Mouse (Mus musculus): ENCODE measurements at regions not wholly inside any gene's neighbourhood (a gene's known extent, or its start where the extent isn't known, plus 50 kb on each side); places are given as distances from the start of the nearest gene placed in this dataset.

DNA sequence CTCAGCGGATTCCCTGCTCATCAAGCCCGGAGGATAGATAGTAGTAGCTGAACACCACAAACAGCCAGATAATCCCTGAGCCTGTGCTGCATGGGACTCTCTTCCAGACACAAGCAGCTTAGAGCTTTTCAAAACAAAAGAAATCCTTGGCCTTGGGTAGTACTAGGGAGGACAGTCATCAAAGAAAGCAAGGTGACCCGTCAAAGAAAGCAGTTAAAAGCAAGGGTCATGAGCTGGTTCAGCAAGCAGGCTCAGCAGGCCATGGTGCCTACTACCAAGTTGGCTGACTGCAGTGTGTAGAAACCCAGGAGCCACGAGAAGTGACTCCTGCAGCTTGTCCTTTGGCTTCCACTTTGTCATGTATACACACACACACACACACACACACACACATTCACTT lies 477.1 kb upstream of the Mgmt start:
- TF ChIP-seq CEBPB (IDR thresholded peaks at IDR 0.05; ENCODE audit: insufficient read depth, poor library complexity, severe bottlenecking) (no peak), POLR2A (IDR thresholded peaks at IDR 0.05; ENCODE audit: insufficient read length, low read depth) (no peak), E2F4 (IDR thresholded peaks at IDR 0.05; ENCODE audit: insufficient read depth) (no peak), POLR2AphosphoS2 (IDR thresholded peaks at IDR 0.05; ENCODE audit: insufficient read length, low read depth) (no peak)

Data from myocyte (in vitro differentiated cells).